Mouse (Mus musculus) kidney, postnatal 0 days (tissue): ENCODE results near the gene Tpmt. TPM values are rescaled to one million over a fixed set of nuclear protein-coding genes. Genes with fewer than 3 reads are reported as not detected.

Experiments used
- ATAC-seq: fragments of 200-750 bp; cut with Nextera tagmentation; replicated peaks from 2 replicates; pipeline ENCODE4 v1.8.0; 2017; ENCODE audit warnings: low read depth, moderate number of reproducible peaks, moderate TSS enrichment, moderate library complexity; ENCODE audit not compliant: low FRiP score
- DNase-seq: peaks from one replicate; pipeline ENCODE4 v3.0.0-alpha.2; 2016; ENCODE audit warnings: low spot score
- H3K27ac ChIP-seq: fragments of 300-500 bp; sonication (generic); 2 replicates; pipeline ENCODE4 v1.5.1; 2014; ENCODE audit warnings: mild to moderate bottlenecking
- H3K27me3 ChIP-seq: fragments of 300-500 bp; sonication (generic); 2 replicates; pipeline ENCODE4 v1.6.1; 2014; ENCODE audit warnings: low read length, mixed read lengths; ENCODE audit not compliant: insufficient read depth
- H3K36me3 ChIP-seq: fragments of 300-500 bp; sonication (generic); 2 replicates; pipeline ENCODE4 v1.6.1; 2014; ENCODE audit warnings: low read length, mixed read lengths; ENCODE audit not compliant: insufficient read depth
- H3K4me1 ChIP-seq: fragments of 300-500 bp; sonication (generic); replicated peaks from 2 replicates; pipeline ENCODE4 v1.6.1; 2014; ENCODE audit warnings: antibody characterized with exemption, low read length, mixed read lengths; ENCODE audit not compliant: insufficient read depth
- H3K4me2 ChIP-seq: fragments of 300-500 bp; sonication (generic); 2 replicates; pipeline ENCODE4 v1.6.1; 2014; ENCODE audit warnings: mild to moderate bottlenecking, low read length, moderate library complexity, mixed read lengths
- H3K4me3 ChIP-seq: fragments of 300-500 bp; sonication (generic); replicated peaks from 2 replicates; pipeline ENCODE4 v1.5.1; 2014; ENCODE audit warnings: low read depth, low read length
- H3K9ac ChIP-seq: fragments of 300-500 bp; sonication (generic); 2 replicates; pipeline ENCODE4 v1.6.1; 2014; ENCODE audit warnings: low read depth, low read length
- H3K9me3 ChIP-seq: fragments of 300-500 bp; sonication (generic); replicated peaks from 2 replicates; pipeline ENCODE4 v1.6.1; 2016; ENCODE audit warnings: low read length, inconsistent platforms, mixed read lengths
- CTCF ChIP-seq: IDR thresholded peaks from 2 replicates; pipeline ENCODE4 v1.5.1; 2016; ENCODE audit warnings: antibody characterized with exemption, low read depth, mild to moderate bottlenecking, moderate library complexity
- WGBS: fragments of 180-500 bp; shearing (Covaris S2); extraction: QIAGEN DNeasy Blood & Tissue Kit; methylation state at CpG from one replicate; pipeline ENCODE4 v1.1.7; 2014; 5-methylcytosine and 5-hydroxymethylcytosine counted together
- polyA plus RNA-seq: library from polyadenylated mRNA; unstranded; fragments of >200 nt; fragmentation: Nextera tagmentation; extraction: Ambion mirVana; gene quantifications from 2 replicates; pipeline ENCODE4 v1.2.1, GENCODE M21; 2015

Tpmt gene
- polyA plus RNA-seq, 1 experiment from 2014 or later, result 55.8 TPM

DNA sequence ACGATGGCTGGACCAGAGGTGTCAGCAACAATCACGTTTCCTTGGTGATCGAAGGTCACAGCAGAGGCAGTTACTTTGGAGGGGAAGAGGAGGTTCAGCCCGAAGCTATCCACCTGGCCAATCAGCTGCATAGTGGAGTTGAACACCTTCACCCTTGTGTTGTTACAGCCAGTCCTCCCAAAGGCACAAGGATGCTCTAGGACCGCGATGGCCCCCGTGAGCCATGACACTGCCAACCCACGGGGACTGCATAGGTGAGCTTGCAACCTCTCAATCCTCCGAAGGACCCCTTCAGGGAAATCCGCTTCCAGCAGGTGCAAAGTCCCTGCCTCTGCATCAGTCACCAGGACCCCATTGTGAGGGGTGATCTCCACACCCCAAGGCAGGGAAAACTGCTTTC, 30.8 kb downstream of the Tpmt start:
- ATAC-seq, result no peak
- WGBS, result 65% methylated on average over 10 of the region's 10 CpGs
- H3K27me3 ChIP-seq, result no peaks in the 10 kb centered on the region

DNA sequence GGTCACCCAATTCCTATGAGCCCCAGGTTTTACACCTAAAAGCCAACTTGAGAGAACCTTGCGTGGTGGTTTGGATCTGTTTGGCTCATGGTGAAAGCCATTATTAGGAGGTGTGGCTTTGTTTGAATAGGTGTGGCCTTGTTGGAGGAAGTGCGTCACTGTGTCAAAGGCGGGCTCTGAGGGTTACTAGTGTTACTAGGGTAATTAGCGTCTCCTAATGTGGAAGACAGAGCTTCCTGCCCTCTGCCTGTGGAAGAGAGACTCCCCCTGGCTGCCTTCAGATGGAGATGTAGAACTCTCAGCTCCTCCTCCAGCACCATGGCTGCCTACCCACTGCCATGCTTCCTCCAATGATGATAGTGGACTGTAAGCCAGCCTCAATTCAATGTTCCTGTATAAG, 42.9 kb downstream of the Tpmt start:
- H3K27ac ChIP-seq, result no peak overlapping the region
- no peak for DNase-seq
- H3K36me3 ChIP-seq, result no peaks in the 10 kb centered on the region
- ATAC-seq, result no peak
- no peak overlapping the region for H3K4me3 ChIP-seq
- no peak overlapping the region for H3K9ac ChIP-seq
- H3K9me3 ChIP-seq, result no peaks in the 10 kb centered on the region
- no peak for TF ChIP-seq CTCF
- 94% methylated on average over 4 of the region's 4 CpGs for WGBS
- H3K4me1 ChIP-seq, result no peaks in the 10 kb centered on the region
- H3K27me3 ChIP-seq, result no peaks in the 10 kb centered on the region
- no peak overlapping the region for H3K4me2 ChIP-seq

More for the DNA sequence above, 30.8 kb downstream of the Tpmt start:
- H3K36me3 ChIP-seq, result no peaks in the 10 kb centered on the region
- no peak for DNase-seq
- H3K9me3 ChIP-seq, result peaks cover 6% of the 10 kb centered on the region; the same call in 1 of the 2 replicates
- no peak for TF ChIP-seq CTCF
- H3K27ac ChIP-seq, result no peak overlapping the region
- H3K9ac ChIP-seq, result peak overlapping the region; percentile 49; the same call in 1 of the 2 replicates
- peaks cover 12% of the 10 kb centered on the region for H3K4me1 ChIP-seq
- H3K4me3 ChIP-seq, result no peak overlapping the region
- H3K4me2 ChIP-seq, result peak overlapping the region; percentile 93

DNA sequence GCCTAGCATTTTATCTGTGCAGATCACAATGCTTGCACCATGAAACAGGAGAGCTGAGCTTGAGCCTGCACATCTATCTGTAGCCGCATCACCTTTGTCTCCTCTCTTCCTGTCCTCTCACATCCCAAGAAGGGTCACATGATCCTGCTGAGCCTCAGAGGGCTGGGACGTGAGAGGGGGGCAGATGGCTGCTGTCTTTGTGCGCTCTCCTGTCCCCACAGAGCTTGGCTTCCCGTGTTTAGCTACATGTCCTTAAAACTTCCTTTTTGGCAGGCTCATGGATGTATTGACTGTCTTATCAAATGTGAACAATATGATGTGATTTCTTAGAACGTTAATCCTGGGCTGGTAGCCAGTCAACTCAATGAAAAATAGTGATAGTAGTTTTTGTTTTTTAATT, 45.0 kb downstream of the Tpmt start:
- Histone ChIP-seq H3K9me3 (no peaks in the 10 kb centered on the region), H3K4me1 (no peaks in the 10 kb centered on the region), H3K36me3 (no peaks in the 10 kb centered on the region), H3K27ac (no peak overlapping the region), H3K4me2 (no peak overlapping the region), H3K4me3 (no peak overlapping the region), H3K9ac (no peak overlapping the region), H3K27me3 (no peaks in the 10 kb centered on the region)
- TF ChIP-seq CTCF, result no peak
- 43% methylated on average over 5 of the region's 5 CpGs for WGBS
- DNase-seq (no peak), ATAC-seq (no peak)

DNA sequence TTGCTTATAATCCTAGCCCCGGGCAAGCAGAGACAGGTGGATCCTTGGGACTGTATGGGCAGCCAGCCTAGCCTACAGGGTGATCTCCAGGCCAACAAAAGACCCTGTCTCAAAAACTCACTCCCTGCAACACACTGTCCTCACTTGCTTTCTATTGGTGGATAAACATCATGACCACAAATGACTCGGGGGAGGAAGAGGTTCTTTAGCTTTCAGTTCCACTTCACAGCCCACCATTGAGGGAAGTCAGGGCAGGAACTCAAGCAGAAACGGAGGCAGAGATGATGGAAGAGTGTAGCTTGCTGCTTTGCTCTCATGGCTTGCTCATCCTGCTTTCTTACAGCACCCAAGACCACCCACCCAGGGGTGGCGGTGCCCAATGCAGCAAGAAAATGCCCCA, 47.2 kb downstream of the Tpmt start:
- no peak for TF ChIP-seq CTCF
- no peaks in the 10 kb centered on the region for H3K36me3 ChIP-seq
- H3K9ac ChIP-seq, result no peak overlapping the region
- no peak overlapping the region for H3K4me2 ChIP-seq
- 60% methylated on average over 4 of the region's 4 CpGs for WGBS
- H3K4me3 ChIP-seq, result no peak overlapping the region
- no peaks in the 10 kb centered on the region for H3K4me1 ChIP-seq
- H3K9me3 ChIP-seq, result no peaks in the 10 kb centered on the region
- H3K27ac ChIP-seq, result no peak overlapping the region
- ATAC-seq, result no peak
- DNase-seq, result no peak
- H3K27me3 ChIP-seq, result no peaks in the 10 kb centered on the region

DNA sequence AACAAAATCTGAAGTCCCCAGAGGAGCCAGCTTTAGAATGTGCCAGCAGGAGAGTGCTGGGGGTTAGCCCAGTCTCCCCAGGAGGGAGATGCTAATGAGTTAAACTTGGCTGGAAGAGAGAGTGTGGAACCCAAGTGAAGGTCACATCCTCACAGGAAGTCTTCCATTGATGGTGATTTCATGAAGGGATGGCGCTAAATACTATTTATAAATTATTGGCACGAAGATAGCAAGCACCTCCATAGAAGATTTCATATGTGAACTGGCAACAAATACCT, 51.3 kb downstream of the Tpmt start:
- Histone ChIP-seq H3K9me3 (no peaks in the 10 kb centered on the region), H3K27me3 (no peaks in the 10 kb centered on the region)

DNA sequence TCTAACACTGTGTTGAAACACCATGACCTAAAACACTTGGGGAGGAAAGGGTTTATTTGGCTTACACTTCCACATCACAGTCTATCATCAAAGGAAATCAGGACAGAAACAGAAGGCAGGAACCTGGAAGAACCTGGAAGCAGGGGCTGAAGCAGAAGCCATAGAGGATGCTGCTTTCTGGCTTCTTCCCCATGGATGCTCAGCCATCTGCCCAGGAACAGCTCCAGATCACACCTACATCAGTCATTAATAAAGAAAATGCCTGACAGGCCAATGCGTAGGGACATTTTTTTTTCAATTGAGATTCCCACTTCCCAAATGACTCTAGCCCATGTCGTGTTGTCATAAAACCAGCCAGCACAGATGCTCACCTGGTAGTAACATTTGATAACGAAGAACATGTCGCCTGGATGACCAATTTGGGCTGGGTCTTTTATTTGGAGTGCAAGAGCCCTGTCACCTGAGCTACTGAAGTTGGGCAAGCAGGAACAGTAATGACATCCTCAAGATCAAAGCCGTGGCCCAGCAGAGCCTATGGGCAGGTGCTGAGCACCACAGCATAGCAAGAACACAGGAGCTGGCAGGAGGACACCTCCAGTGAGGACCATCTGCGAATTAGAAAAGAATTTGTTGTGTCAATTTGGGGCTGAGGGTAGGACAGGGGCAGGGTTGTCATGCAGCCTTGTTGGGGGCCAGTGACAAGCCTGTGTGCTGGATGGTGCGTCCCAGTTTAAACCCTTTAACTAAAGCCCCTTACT, 51.8 kb downstream of the Tpmt start:
- no peaks in the 10 kb centered on the region for H3K9me3 ChIP-seq
- no peak for DNase-seq
- H3K27ac ChIP-seq, result no peak overlapping the region
- no peak for ATAC-seq
- H3K4me3 ChIP-seq, result no peak overlapping the region
- no peak for TF ChIP-seq CTCF
- H3K4me1 ChIP-seq, result no peaks in the 10 kb centered on the region
- no peaks in the 10 kb centered on the region for H3K36me3 ChIP-seq
- 81% methylated on average over 7 of the region's 7 CpGs for WGBS
- H3K4me2 ChIP-seq, result no peak overlapping the region
- no peak overlapping the region for H3K9ac ChIP-seq
- no peaks in the 10 kb centered on the region for H3K27me3 ChIP-seq

More for the DNA sequence above, 51.3 kb downstream of the Tpmt start:
- no peaks in the 10 kb centered on the region for H3K36me3 ChIP-seq
- DNase-seq (no peak), ATAC-seq (no peak)
- no peaks in the 10 kb centered on the region for H3K4me1 ChIP-seq
- no peak overlapping the region for H3K27ac ChIP-seq
- no peak overlapping the region for H3K4me3 ChIP-seq
- TF ChIP-seq CTCF, result no peak
- no peak overlapping the region for H3K4me2 ChIP-seq
- 83% methylated on average over 2 of the region's 2 CpGs for WGBS
- no peak overlapping the region for H3K9ac ChIP-seq
